Mouse (Mus musculus): ENCODE measurements at regions not wholly inside any gene's neighbourhood (a gene's known extent, or its start where the extent isn't known, plus 50 kb on each side); places are given as distances from the start of the nearest gene placed in this dataset.

DNA sequence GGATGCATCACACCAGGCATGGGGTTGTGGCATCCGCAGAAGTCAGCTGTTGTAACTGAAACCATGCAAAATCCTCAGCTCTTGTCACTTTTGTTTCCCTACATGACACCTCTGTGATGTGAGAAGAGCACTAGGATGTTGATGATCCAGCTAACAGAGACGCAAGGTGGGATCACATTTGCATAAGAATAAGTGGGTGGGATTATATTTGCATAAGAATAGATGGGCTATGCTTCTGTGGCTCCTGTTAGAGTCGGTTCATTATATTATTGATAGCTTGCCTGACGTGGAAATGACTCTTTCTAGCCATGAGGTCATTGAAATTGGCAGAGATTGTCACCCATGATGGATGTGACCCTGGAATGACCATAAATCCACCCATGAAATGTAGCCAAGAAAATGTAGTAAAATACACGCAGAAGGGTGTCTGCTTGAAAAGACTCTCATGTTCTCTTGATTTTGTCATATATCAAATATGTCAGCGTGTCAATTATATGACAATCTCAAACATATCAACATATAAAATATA is 102.2 kb upstream of the Arg1 start:
- no peak for DNase-seq

DNA sequence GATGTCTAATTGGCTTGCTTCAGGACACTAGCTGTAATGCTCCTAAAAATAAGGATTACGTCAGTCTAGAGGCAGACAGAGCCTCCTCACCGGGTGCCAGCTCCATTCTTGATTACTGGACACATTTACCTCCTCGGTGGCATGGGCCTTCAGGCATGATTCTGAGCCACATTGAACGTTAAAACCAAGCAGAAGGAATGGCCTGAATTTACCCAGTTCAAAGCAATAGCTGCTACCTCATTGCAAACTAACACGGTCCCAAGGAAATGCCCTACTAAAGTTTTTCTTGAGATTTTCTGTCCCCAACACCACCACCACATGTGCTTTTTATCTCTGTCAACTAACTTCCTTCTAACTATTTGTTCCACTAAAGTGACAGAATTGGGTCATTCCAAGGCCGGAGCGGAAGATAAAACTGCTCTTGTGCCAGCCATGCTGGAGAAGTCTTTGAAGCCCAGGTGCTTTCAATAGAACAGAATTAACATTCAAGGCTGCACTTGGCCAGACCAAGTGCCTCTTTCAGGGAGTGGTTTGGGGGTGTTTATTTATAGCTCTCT is 96.4 kb upstream of the Arg1 start:
- peak; percentile 68 to 75 for DNase-seq

DNA sequence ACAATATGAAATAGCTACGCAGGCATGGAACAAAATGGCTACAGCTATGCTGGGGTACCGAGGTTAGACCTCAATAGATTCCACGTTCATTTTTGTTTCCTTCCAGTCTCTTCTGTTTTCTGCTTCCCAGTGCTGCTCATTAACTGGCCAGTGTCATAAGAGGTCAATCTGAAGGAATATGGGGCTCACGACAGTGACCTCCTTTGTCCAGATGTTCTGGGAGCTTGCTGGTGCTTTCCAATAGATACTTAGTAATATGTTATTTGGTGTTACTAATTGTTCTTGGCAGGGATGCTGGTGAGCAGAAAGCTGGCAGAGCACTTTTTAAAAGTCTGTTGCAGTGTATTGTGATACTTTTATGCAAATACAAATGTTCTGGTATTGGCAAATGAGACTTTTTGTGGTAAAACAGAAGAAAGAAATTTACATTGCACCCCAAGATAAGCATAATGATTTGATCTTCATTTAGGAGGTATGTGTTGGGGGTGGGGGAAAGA is 95.8 kb upstream of the Arg1 start:
- peak; percentile 38 to 59 for DNase-seq

DNA sequence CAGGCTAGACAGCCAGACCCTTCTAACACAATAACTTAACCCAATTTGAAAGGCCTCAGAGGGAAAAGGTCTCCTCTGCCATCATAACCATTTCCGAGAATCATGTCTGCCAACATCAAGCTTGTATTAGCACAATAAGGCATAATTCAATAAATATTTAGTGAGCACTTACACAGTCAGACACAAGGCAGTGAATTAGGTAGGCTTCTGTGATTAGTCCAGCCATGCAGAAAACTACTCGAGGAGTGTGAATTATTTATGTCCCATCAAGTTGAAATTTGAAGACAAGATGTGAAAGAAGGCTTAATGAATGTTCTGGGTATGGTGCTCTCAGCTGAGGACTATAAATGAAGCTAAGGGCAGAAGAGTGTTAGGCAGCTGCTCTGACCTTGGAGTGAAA is 91.7 kb upstream of the Arg1 start:
- DNase-seq, result no peak

DNA sequence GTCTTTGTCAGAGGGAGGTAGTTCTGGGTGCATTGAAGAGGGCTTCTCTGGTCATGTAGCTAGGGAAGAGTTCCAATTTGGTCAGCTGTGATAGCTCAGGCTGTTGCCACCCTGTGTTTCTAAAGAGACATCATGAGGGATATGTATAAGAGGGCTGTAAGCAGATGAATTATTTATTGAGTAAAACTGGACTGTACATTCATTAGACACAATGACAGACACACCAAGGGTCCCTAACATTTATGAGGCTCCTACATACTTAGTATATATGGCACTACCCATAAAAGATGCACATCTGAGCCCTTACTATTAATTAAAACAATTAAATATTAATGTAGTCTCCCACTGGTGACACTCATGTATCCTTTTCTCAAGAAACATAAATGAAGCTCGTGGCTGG is 90.6 kb upstream of the Arg1 start:
- no peak for DNase-seq

DNA sequence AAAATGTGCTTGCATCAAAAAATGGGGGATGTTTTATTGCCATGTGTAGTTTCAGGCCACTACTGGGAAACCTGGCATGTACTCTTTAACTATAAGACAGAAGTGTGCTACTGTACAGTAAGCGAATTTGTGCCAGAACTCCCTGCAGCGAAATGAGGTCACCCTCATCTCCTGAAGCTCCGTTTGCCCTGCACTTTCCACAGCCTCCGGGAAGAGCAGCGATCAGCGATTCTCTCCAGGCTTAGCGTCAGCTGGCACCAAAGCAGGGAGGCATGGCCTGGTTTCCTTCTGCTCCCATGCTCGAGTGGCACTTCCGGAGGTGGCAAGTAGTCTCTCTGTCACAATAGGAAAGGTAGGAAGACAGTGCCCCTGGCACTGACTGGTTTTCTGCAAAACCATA is 88.8 kb upstream of the Arg1 start:
- DNase-seq, result peak; percentile 33 to 43

DNA sequence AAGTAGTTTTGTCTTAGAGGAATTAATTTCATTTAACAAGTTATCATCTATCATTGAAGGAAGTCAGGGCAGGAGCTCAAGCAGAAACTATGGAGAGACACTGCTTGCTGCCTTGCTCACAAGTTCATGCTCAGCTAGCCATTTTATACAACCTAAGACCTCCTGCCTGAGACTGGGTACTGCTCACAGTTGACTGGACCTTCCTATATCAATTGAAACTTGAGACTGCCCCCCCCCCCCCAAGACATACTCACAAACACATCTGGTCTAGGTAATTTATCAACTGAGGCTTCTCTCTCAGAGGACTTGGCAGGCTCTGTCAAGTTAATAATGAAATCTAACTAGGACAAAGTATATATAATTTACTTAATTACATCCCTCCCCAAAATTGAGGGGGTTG is 84.8 kb upstream of the Arg1 start:
- DNase-seq, result no peak

DNA sequence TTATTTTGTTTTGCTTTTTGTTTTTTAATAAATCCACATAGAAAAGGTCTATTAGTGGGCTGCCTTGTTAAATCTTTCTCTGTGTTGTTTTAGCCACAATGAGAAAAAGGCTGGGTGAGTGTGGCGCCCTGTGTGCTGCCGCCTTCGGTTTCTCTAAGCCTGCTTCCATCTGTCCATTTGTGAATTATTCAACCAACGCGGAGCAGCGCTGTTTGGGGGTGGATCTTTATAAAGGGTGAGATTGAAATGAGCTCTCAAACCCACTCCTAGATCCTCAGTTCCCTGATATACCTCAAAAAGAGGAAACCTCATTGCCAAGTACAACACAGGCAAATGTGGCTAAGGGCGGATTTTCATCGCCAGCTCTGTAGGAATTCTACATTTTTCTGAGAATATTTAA is 74.0 kb upstream of the Arg1 start:
- DNase-seq, result no peak

DNA sequence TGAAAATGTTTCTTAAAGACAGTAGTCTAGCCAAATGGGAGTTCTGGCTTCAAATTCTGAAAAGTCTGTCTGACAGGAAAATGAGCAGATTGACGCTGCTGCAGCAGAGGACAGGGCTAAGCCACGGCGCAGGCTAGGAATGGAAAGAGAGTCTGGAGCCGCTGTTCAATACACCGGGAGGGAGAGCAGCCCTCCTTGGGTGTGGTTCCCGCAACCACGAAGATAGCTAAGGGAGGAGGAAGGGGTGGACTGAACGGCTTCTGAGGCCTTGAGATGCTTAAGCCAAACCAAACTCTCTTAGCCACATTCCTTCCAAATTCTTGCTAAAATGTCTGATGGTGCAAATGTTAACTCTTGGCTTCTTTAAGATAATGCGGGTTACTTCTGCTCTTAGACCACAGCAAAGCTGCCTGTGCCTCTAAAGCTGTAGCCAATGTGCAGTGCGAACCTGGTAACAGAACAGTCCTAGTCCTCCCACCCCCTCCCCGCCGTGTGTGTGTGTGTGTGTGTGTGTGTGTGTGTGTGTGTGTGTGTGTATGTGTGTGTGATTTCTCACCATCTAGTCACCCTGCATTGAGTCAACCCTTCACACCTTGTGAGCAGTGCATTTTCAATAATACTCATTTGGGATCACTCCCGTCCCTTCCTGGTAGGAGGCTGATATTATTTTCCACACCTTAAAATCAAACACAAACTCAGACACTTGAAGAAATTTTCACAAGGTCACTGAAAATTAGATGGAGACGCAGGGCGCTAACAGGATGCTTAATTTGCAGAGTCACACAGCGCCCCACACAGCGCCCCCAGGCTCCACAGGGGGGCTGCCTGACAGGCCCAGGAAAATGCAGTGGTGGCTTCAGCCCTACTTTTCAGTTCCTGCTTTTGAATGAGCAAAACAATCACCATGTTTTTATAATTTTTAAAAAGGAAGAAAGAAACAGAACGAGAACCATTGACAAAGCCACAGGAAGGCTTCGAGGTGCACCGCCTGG is 73.2 kb upstream of the Arg1 start:
- DNase-seq, result peak; percentile 6 to 9

DNA sequence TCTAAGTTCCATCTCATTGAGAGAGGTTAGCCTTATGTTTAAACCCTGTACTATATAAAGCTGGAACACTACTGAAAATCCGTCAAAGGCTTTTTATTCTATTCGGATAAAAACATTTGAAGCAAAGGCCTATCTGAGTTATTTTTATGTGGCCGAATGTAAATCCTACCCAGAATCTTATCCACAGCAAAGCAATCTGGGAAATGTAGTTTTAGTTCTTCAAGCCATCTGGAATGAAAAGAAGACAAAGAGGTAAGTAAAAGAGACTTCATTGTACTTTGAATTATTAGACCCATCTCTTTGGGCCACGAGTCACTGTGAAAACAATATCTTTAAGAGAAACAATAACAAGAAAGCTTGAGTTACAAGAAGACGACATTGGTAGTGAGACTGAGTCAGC is 72.5 kb upstream of the Arg1 start:
- DNase-seq, result no peak

DNA sequence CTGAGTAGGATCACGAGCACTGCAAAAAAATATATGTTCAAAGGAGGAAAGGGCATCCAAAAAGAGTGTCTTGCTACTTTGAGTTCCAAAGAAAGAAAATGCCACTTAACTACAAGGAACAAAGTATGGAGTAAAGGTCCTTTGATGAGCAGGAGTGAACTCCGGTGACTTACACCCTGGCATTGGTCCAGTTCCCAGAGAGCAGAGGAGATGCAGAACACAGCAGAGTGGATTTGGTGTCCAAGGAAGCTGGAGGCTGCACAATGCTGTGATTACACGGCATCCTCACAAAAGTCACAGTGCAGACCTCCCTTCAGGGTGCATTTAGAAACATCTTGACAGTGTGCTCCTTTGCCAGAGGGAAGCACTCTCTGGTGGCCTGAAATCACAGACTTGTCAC is 70.4 kb upstream of the Arg1 start:
- no peak for DNase-seq

DNA sequence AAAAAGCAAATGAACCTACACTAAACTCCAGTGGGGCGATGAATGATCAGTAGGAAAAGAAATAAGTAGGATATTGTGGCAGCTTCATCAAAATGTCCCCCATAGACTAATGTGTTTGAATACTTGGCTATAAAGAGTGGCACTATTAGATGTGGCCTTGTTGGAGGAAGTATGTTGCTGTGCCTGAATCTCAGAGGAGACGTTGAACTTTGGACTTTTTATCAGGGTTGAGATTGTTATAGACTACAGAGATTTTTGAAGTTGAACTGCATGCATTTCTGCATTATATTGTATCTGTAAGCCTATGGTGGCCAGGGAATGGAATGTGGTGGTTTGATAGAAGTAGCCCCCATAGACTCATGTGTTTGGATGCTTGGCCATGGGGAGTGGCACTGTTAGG is 68.5 kb upstream of the Arg1 start:
- DNase-seq, result no peak

DNA sequence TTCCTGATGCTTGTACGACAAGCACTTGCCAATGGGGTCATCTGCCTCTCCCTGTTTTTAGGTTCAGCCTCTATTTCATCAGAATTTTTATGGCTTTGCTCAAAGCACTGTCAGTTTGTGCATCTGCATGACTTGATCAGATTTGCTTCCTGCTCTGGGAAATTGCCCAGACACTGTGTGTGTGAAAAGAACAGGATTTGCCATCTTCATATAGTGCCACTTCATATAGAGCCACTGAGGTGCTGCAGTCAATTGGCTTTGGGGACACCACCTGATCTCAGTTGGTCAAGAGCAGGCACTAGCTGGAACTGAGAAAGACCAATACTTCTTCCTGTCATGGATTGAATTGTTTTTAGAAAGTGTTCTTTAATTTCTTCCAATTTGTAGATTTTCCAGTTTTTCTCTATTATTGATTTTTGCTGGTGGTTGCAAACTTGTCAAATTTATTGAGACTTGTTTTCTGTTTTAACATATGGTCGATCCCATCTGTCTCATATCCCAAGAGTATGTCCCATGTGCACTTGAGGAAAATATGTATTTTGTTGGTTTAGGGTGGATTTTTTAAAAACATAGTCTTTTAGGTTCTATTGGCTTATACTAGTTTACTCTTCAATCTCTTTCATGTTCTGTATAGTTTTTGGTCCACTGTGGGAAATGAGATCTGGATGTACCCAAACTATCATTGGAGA is 62.8 kb upstream of the Arg1 start:
- DNase-seq, result no peak

DNA sequence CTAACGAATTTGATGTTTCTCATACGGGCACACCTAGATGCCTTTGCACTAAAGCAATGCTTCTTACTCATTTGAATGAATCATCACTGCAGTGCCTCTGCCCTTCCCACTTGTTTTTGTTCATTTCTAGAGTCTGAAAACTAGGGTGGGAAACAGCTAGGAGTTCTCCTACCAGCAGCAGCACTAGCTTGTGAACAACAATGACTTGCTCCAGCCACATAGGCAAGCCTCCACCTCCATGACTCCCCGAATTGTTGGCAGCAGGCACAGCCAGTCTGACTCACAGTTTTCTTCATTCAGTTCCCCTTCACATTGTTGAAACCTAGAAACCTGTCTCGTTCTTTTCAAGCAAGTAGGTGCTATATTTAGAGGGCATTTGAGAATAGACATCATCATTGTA is 57.5 kb upstream of the Arg1 start:
- no peak for DNase-seq

DNA sequence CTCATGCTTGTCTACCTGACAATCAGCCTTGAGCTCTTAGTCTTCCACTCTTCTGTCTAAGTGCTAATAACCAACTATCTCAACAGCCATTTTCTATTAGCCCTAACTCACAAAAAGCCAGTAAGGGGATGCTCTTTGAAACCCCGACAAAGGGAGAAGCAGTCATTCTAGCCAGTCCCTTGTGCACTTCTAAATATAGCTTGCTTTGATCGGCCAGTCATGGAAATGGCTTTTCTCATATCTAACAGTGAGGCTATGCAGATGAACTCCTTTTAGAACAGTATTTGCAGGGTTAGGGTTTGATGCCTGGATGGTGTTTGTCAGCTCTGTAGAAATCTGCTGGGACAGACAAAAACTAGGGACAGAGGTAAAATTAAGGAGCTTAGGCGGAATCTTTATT is 54.5 kb upstream of the Arg1 start:
- DNase-seq, result no peak

Small RNA genes in the stretch of these regions (microRNA-seq; reads per million reads assigned to microRNA genes)
- 0 reads per million in 2 experiments for gene Gm22566

All from heart, adult 18-20 months (tissue).